Mouse (Mus musculus): ENCODE results near the gene Bcan. TPM values are rescaled to one million over a fixed set of nuclear protein-coding genes. Genes with fewer than 3 reads are reported as not detected.

Gene Bcan
- total RNA-seq, 2 experiments from 2014 or later = not detected

DNA sequence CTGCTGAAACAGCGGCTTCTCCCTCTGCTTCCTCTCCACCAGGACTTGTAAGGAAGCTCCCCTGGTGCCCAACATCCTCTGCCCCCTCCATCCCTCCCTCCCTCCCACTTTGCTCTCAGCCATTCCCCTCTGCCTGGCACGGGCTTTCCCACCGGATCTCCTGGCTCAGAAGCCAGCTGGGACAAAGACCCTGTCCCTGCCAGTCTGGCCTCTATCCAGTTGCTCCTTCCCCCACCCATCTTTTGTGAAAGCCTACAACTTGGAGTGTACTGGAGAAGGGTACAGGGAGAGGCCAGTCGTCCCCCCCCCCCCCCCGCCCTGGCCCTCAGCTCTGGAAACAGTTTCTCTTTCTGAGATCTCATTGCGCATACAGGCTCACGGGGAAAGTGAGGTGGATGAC lies 1.3 kb downstream of the Bcan start:
- no peak for ATAC-seq (ENCODE audit: poor library complexity, severe bottlenecking)

DNA sequence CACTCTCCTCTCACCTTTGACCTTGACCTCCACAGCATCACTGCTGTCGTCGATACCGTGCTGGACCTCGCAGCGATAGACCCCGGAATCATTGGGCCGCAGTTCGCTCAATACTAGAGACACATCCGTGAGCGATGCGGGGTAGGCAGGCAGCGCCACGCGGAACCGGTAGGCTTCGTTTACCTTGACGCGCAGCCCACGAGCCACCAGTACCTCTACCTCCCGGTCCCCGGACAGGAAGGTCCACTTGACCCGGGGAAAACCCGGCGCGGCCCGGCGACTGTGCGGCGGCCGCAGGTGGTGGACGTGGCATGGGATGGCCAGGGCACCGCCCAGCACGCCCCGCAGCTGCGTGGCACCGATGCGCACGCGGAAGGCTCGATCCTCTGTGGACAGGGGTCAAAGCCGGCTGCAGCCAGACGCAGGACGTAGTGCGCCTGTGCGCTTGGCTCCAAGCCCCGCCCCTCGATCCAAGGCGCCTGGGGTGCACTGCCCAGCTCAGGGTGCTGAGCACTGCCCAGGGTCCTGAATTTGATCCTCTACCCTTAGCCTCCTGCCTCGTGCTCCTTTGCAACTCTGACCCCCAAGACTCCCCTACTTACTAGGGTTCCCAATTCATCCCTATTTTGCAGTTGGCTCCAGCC lies 2.9 kb downstream of the Bcan start:
- ATAC-seq (ENCODE audit: poor library complexity, severe bottlenecking) = no peak

DNA sequence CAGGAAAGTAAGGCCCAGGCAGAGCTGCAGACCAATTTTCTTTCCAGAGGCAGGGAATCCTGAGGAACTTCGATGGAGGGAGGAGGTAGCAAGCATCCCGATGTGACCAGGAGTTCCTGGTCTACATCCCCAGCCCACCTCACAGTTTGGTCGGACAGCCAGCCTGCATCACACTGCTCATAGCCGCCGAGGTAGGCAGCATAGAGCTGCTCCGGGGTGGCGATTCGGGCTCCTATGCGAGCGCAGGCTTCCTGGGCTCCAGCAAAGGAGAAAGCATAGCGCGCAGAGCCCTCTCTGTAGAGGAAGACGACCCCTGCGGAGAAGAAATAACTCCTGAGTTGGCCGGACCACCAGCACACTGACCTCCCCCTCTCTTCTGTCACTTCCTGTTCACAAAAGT lies 3.6 kb downstream of the Bcan start:
- no peak for ATAC-seq (ENCODE audit: poor library complexity, severe bottlenecking)

DNA sequence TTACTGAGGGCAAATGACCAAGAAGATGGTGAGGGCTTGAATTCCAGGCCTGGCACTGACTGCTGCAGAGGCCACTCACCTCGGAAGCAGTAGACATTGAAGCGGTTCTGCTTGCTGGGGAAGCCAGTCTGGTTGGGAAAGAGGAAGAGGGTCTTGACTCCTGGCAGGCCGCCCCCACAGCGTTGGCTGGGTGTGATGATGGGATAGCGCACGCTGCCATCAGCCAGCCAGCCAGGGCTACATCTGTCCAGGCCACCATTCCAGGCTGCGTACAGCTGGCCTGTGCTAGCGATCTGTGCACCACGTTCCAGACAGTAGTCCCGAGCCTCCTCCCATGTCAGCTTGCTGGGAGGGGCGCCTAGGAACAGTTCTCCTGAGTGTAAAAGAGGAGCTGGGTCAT lies 4.7 kb downstream of the Bcan start:
- no peak for ATAC-seq (ENCODE audit: poor library complexity, severe bottlenecking)

DNA sequence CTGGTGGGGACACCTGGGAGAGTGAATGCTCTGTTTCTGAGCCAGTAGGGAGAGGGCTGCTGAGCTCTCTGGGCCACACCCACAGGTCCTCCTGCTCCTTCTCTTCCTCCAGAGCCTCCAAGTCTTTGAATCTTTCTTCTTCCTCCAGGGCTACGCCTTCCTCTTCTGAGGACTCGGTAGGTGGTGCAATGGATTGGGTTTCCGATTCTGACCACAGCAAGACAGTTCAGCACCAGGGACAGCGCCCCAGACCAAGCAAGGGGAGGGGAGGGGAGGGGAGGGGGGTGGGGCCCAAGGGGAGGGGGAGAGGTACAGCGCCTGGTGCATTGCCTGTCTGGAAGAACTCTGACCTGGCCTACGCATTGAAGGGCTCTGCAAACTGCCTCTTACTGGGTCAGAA lies 6.6 kb downstream of the Bcan start:
- peak; percentile 89 for ATAC-seq (ENCODE audit: poor library complexity, severe bottlenecking)

DNA sequence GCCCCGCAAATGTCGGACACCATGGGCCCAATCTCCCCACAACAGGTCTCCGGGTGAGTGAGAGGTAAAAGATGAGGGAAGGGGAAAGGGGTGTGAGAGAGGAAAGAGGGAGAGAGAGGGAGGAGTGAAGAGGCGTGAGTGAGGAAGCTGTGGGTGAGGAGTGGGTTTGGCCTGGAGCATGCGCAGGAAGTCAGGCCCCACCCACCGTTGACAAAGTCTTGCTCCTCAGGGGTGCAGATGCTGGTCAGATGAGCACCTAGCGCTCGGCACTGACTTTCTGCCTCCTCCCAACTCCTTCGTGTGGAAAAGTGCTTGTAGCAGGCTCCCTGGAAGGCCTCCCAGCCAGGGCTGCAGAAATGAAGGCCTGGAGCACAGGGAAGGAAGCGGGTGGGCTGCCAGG lies 10.1 kb downstream of the Bcan start:
- no peak for ATAC-seq (ENCODE audit: poor library complexity, severe bottlenecking)

DNA sequence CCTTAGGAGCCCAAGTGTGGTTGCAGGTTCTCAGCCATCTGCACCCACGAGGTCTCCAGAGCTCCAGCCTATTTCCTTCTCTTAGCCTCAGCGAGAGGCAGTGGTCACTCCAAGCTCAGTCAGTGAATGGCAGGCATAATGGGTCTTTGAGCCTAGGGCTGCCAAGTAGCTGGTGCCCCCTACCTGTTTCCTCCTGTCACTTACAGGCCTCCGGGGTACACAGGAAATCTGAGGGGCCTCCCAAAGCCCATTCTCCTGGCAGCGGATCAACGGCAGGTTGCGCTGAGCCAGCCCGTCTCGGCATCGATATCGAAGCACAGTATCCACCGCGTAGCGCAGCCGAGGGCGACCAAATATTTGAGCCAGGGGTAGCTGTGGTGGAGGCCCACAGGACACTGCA lies 12.0 kb downstream of the Bcan start:
- ATAC-seq (ENCODE audit: poor library complexity, severe bottlenecking) = no peak

DNA sequence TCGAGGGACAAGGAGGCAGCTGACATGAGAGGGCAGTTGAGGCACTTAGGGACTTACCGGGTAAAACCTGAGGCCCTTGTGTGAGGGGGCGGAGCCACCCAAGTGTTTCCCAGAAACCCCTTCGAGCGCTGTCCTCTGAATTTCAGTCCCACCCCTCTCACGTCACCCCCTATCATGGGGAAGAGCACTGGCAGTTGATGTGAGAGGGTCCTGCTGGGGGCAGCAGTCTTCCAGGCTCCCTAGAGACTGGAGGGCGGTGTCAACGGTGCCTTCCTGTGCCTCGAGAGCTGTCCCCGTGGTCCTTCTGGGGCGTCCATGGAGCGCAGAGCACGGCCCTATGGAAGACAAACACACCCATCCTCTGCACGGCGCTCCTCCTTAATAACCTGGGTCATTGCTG lies 12.4 kb downstream of the Bcan start:
- ATAC-seq (ENCODE audit: poor library complexity, severe bottlenecking) = no peak

DNA sequence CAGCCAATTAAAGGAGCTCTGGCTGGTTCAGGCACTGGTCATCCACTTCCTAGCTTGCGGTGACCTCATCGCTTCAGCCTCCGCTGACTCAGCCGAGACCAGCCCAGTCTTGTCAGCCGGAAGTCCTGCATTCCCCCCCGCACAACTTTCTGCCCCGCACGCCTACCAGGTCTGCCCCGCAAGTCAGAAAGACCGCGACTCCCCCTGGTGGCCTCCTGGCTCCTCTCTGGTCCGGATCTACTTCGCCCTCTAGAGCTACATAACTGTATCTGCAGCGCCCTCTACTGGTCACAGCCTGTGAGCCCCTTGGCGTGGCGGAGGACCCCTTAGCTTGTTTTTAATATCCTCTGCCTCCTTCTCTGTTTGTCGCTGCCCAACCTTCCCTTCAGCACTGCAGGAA lies 13.2 kb downstream of the Bcan start:
- ATAC-seq (ENCODE audit: poor library complexity, severe bottlenecking) = peak; percentile 88

DNA sequence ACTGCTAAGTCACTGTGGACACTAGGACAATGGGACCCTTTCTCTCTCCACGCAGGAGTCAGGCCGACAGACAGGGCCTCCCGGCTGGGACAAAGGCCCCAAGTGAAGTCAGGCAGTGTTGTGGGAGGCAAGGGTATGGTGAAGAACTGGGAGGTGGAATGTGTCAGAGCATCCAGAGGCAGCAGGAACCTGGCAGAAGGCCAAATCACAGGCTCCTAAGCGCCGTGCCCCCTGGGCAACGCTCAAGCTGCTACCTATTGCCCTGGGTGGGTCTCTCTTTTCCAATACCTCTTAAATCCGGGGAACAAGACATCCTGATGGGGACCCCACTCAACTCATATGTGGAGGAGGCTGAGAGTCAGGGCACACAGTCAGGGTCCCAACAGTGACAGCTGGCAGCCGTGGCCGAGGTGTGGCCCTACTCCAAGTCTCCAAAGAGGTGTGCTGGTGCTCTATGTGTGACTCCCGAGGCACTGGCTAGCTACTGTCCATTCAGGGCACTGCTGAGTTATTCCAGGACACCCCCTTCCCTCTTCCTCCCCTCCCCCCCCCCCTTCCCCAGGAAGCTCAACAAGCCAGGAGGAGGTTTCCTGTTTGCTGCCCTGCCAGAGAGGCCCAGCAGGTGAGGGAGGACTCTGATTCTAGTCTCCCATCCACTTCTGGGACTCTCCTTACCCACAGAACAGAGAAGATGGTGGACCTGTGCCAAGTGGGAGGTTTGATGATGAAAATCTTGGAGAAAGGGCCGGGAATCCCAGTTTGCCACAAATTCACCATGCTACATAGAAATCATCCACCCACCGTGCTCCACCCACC lies 14.3 kb downstream of the Bcan start:
- ATAC-seq (ENCODE audit: poor library complexity, severe bottlenecking) = no peak

DNA sequence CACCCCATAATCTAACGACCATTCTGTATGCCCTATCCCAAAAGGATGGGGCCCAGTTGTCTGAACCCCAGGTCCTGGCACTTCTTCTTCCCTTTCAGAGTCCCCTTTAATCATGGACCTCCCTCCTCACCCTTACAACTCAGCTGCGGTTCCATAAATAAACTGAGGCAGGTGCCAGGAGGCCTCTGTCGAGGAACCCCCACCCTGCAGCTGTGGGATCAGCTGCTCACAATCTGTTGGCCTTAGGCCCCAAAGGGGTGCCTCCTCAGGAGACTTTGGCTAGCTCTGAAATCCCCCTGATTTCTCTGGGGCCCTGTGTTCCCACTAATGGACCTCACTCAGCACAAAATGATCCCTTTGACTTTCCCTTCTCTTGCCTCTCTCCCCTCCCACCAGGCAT lies 15.9 kb downstream of the Bcan start:
- no peak for ATAC-seq (ENCODE audit: poor library complexity, severe bottlenecking)

DNA sequence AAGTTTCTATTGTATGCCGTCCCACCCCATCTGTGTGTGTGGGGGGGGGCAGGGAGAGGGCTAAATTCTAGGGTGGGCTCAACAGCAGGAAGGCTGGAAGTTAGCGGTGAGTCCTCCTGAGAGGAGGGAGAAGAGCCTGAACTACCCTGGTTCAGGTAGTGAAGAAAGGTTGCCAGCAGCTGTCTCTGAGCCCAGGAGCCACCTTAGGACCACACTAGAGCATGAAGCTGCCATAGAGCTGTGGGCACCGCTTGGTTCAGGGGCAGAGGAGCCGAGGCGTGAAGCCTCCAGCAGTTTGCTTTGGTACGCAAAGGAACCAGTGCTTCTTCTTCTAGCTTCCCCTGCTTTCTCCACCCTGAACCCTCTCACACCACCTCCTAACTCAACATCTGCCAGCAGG lies 16.4 kb downstream of the Bcan start:
- no peak for ATAC-seq (ENCODE audit: poor library complexity, severe bottlenecking)

DNA sequence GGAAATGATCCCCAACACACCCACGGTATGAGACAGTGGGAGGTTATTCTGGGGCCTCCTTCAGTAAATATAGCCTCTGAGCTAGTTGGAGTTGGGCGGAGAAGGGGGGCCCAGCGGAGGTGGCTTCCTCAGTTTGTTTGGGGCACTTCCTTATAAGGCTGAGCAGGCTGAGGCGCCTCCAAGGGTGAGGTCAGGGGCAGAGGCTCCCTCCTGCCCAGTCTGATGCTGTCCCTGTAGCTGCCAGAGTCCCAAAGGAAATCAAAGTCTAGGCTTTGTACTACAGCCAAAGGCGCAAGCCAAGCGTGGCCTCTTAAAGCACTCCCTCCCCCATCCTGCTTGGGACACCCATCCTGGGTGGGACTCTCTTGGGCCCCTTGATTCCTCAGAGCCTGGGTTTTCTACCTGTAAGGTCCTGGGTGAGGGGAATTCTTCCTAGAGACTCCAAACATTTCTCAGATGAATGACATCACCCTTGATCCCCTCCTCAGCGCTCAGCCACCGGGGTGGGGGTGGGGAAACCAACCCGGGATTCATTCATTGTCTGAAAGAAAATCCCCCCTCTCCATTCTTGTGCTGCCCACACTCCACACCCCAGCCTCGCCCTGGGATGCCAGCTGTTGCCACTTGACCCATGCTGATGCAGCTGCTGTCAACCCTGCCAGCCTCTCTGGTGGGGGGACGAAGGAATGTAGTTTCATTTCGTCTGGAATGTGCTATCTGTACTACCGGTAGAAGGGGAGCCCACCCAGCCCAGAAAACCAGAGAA lies 17.0 kb downstream of the Bcan start:
- no peak for ATAC-seq (ENCODE audit: poor library complexity, severe bottlenecking)

DNA sequence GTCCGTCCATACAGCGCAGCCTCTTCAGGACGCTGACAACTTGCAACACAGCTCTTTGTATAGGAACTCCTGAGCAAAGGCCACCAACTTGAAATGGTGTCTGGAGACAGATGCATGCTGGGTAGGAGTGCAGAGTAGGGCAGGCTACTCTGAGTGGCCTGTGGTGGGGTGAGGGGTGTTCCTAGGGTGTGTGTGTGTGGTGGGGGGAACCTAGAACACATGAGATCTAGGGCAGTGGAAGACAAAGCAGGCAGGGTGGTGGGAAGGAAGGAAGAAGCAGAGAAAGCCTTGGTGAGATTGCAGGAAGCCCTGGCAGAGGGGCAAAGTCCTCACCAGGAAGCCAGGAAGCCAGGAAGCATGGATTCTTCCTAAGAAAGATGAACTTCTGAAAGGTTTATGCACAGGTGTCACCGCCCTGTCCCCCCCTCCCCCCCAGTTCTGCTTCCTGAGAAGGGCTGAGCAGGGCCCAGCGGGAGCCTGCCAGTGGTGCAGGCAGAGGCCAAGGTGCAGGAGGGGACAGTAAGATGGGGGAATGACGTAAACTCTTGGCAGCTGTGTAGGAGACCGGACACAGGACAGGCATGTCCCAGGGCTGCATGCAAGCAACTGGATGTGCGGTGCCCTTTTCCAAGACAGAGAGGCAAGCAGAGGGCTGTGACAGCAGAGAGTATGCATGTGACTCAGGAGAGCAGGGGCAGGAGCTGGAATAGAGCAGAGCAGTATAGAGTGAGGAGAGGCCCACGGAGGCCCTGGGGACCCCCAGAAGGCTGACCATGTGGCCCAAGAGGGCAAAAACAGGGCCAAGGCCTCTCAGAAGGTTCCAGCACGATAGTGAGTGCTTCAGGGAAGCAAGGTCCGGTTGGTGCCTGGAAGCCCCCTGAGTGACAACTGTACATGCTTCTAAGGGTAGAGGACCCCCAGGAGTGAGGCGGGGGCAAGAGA lies 17.9 kb downstream of the Bcan start:
- ATAC-seq (ENCODE audit: poor library complexity, severe bottlenecking) = no peak

DNA sequence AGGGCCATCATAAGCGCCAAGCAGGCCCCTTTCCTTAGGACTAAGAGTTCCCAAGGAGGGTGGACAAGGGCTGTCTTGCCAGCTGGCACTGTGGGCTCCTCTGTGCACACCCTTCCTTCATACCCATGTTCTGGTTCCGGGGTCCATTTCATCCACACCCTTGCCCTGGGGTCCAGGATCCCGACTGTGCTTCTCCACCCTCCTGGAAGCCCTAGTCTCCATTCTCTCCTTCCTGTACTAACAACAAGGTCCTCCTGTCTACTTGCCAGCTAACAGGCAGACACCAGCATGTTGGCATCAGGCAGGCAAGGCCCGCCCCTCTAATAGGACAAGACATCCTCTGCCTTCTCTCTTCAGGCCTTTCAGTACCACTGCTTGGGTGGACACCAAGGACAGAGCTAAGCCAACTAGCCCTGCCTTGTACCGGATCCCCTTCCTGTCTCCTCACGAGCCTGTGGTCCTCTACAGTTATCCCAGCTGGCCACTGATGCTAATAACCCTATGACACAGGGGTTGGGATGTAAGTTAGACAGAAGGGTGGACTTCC lies 18.7 kb downstream of the Bcan start:
- ATAC-seq (ENCODE audit: poor library complexity, severe bottlenecking) = no peak

DNA sequence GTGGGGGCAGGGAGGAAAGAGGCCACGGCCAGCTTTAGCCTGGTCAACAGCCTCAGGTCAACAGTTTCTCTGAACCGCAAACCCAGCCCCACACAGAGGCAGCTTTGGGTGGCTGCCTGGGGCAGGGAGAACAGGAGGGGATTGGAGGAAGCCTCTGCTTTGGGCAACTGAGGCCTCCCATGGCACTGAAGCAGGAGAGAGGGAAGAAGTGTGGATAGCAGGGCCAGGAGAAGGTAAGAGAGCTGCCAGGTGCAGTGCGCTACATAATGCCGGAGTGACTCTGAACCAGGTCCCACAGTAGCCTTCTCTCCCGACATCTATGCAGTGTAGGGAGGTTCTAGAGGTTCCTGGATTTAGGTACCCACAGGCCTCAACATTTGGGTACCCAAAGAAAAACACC lies 19.3 kb downstream of the Bcan start:
- ATAC-seq (ENCODE audit: poor library complexity, severe bottlenecking) = no peak

DNA sequence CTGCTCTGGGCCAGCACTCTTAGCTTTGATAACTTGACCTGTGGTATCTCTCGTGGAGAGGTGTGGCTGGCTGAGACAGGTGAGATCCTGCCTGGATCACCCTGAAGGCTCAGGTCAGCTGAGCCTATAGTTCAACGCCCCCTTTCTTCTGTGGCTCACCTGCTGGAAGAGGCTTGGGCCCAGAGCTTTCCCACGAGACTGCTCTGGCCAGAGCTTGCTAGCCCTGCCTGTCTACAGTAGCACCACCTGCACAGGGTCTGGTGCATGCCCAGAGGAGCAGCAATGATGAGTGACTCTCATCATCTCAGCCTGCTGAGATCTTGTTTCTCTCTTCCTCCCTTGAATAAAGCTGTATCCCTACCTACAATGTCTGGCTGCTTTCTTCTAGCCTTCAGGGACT lies 19.9 kb downstream of the Bcan start:
- no peak for ATAC-seq (ENCODE audit: poor library complexity, severe bottlenecking)

DNA sequence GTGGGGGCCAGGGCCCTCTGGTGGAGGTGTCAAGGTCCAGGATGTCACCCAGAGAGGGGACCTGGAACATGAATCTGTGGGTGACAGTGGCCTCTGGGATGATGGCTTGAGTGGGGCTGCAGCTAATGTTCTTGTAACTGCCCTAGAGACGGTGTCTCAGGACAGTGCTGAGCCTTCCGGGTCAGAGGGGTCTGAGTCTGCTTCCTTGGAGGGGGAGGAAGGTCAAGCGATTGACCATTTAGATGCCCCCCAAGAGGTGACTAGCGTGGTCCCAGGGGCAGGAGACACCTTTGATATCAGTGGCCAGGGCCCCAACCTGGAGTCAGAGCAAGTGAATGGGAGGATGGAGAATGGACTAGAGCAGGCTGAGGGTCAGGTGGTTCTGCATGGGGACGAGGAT lies 20.5 kb downstream of the Bcan start:
- no peak for ATAC-seq (ENCODE audit: poor library complexity, severe bottlenecking)

DNA sequence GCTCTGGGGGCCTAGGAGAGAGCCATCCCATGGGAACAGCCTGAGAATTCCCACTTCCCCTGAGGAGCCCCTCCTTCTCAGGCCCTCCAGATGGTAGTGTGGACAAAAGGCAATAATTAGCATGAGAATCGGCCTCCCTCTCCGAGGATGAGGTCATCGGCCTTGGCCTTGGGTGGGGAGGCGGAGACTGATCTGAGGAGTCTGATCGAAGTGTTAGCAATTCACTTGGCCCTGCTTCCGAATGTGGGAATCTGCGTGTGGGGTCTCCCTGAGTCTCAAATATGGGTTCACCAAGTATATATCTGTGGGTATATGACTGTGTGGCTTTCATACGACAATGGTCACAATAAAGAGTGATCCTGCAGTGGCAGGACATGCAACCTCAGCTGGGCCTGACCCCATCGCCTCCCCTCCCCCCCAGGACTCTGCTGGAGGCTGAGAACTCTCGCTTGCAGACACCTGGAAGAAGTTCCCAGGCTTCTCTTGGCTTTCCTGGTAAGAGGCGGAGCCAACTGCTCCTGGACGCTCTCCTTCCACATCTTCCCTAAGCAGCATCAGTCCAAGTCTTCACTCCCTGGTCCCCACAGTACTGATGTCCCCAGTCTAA lies 25.5 kb downstream of the Bcan start:
- ATAC-seq (ENCODE audit: poor library complexity, severe bottlenecking) = no peak
